ENCODE assay signal across 27 mouse cellular contexts in genomic region chr7:68298381-68299076, GRCm38 (mm10). TPM values are rescaled to one million over a fixed set of nuclear protein-coding genes. Genes with fewer than 3 reads are reported as not detected.
DNase-seq lines count a peak whose midpoint lies in the region; ATAC-seq and TF ChIP-seq lines count a peak whose summit lies in the region.
"Had no signal": no experiment of that assay in that cellular context is flagged by ENCODE, and none has a peak within 500 bp of the region (broad histone marks: within the 10 kb centered on the region; RNA-seq: fewer than 3 reads in every experiment).

No protein-coding gene starts in this region.

- no peak for TF ChIP-seq CTCF in thymus, adult 2 months (IDR thresholded peaks at IDR 0.05; ENCODE audit: borderline replicate concordance, control insufficient read depth, extremely low read depth, insufficient read depth, low read length, poor library complexity)

- peak; percentile 80 for ATAC-seq in frontal cortex, adult (ENCODE audit: low TSS enrichment)
- ATAC-seq: intestine, postnatal 0 days had no signal

- 48% methylated on average over 13 of the region's 13 CpGs for WGBS in thymus, adult 2 months

- no peak overlapping the region for H3K4me3 ChIP-seq in thymus, adult 2 months (ENCODE audit: control insufficient read depth, insufficient read depth, low read length)
- H3K4me3 ChIP-seq: forebrain, embryonic 12.5 days; heart, embryonic 15.5 days; hindbrain, embryonic 15.5 days; layer of hippocampus, adult 2 months; limb, embryonic 12.5 days; midbrain, embryonic 10.5 days had no signal

- H3K4me1 ChIP-seq in thymus, adult 2 months (replicated peaks; ENCODE audit: control insufficient read depth, insufficient read depth, low read length): peaks cover 33% of the 10 kb centered on the region
- H3K4me1 ChIP-seq: forebrain, embryonic 12.5 days had no signal

- peak overlapping the region; percentile 31; the same call in 1 of the 2 replicates for H3K27ac ChIP-seq in thymus, adult 2 months (ENCODE audit: control insufficient read depth, insufficient read depth, low read length)
- H3K27ac ChIP-seq: forebrain, embryonic 12.5 days; heart, embryonic 15.5 days; hindbrain, embryonic 15.5 days; layer of hippocampus, adult 2 months; limb, embryonic 12.5 days; midbrain, embryonic 10.5 days had no signal

- peaks cover 16% of the 10 kb centered on the region for H3K36me3 ChIP-seq in thymus, adult 2 months (ENCODE audit: control insufficient read depth, insufficient read depth, low read length)
- H3K36me3 ChIP-seq: forebrain, embryonic 12.5 days; heart, embryonic 15.5 days; hindbrain, embryonic 15.5 days; limb, embryonic 12.5 days; midbrain, embryonic 10.5 days had no signal

- DNase-seq in frontal cortex, postnatal 14 days (ENCODE audit: low spot score in 2 of 2): no peak
- DNase-seq in thymus, adult 2 months: no peak
- DNase-seq in thymus, postnatal 10 days (ENCODE audit: low spot score in 2 of 2): no peak
- peak; percentile 66 for DNase-seq in naive thymus-derived CD4-positive, alpha-beta T cell, adult 2 months (ENCODE audit: low read depth)
- no peak for DNase-seq in ovary, adult 18-20 months (ENCODE audit: low spot score)
- DNase-seq in urinary bladder, adult 2 months (ENCODE audit: low spot score): no peak
- DNase-seq: adrenal gland, postnatal 14 days; cerebellum, adult 11 months; cerebellum, adult 9-11 months; heart, postnatal 4 days; kidney, postnatal 25 days; lung, adult 18-20 months; lung, postnatal 10 days; thymus, postnatal 36 days had no signal

- no peaks in the 10 kb centered on the region for H3K27me3 ChIP-seq in thymus, adult 2 months (ENCODE audit: control insufficient read depth, insufficient read depth, low read length)
- H3K27me3 ChIP-seq: forebrain, embryonic 12.5 days; heart, embryonic 15.5 days; hindbrain, embryonic 15.5 days; limb, embryonic 12.5 days had no signal

- TF ChIP-seq POLR2A in thymus, adult 2 months (IDR thresholded peaks at IDR 0.05; ENCODE audit: control insufficient read depth, extremely low read depth, insufficient read depth, low read length, poor library complexity): no peak

RNA-seq across cellular contexts. Expression of gene Fam169b, which starts 24.9 kb away (rescaled TPM):
- 111 and 114 TPM in 2 replicates for polyA plus RNA-seq in thymus, adult 2 months (2012; rRNA removed)
- polyA plus RNA-seq in urinary bladder, adult 2 months (2012; rRNA removed): 1.3 and 1.4 TPM in 2 replicates

RNA-seq across cellular contexts. Expression of gene Pgpep1l, which starts 34.5 kb away (rescaled TPM):
- 0.98 and 1.5 TPM in 2 replicates for polyA plus RNA-seq in thymus, adult 2 months (2012; rRNA removed)
- polyA plus RNA-seq in urinary bladder, adult 2 months (2012; rRNA removed): 2.2 and 2.6 TPM in 2 replicates
- polyA plus RNA-seq: embryonic facial prominence, embryonic 11.5 days; forebrain, embryonic 12.5 days; gonadal fat pad, adult 2 months; hindbrain, embryonic 15.5 days; intestine, postnatal 0 days; kidney, embryonic 14.5 days; limb, embryonic 12.5 days; liver, embryonic 11.5 days; midbrain, embryonic 10.5 days; neural tube, embryonic 11.5 days had no signal

Comparison
In these comparisons a context has a peak if more than half of its experiments do, and no peak if none do; other contexts are left out.
1. RNA of gene Fam169b, which starts 24.9 kb away (polyA plus RNA-seq): 111 to 114 TPM in thymus, adult 2 months; 1.3 to 1.4 TPM in urinary bladder, adult 2 months; every median in the first group is over 10 times any median in the second.